Mouse (Mus musculus): ENCODE results near the gene Gm7929. TPM values are rescaled to one million over a fixed set of nuclear protein-coding genes. Genes with fewer than 3 reads are reported as not detected.

Gene Gm7929
- polyA plus RNA-seq (2014; fragmentation: Illumina TruSeq; extraction: RNeasy Lipid Tissue Mini Kit (QIAGEN cat#74804); ENCODE audit: low read depth, low replicate concordance), result 1.7 TPM

GRCm38 (mm10) chr14:41750514-41750913 is at the start of gene Gm7929:
TSS of gene Gm7929 (minus strand) at chr14:41750614.

DNA sequence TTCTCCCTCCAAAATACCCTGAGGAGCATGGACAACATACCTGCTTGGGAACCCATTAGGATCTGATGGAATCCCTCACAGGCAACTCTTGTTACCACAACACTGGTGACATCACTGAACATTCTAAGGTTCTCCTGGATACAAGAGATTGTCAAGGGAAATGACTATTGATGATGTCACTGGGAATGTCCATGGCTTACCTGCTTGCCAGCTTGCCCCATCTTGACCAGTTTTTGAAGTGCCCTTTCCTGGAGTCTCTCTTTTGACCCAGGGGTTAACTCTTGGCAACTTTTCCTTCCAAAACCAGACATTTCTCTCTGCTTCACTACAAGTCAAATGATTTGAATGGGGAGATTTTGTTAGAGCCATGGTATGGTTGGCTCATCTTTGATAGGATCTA is 21.9 kb upstream of the Gm7929 start, which contains the start of gene Gm47189:
Gene Gm47189, minus strand, starts transcription at position 101 of the 400 bp plus-strand sequence.

DNA sequence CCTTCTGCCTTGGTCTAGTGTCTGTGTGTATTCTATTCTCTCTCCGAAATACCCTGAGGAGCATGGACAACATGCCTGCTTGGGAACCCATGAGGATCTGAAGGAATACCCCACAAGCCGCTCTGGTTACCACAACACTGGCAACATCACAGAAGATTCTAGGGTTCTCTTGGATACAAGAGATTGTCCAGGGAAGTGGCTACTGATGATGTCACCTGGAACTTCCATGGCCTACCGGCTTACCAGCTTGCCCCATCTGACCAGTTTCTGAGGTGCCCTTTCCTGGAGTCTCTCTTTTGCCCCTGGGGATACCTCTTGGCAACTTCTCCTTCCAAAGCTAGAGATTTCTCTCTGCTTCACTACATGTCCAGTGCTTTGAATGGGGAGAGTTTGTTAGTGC is 48.6 kb downstream of the Gm7929 start, which contains the start of gene Gm8068:
Gene Gm8068, minus strand, starts transcription at position 101 of the 400 bp plus-strand sequence.

Other genes starting within 250 kb of the Gm7929 start
- 1.1 TPM for gene Gm7970, start 195.0 kb downstream of the Gm7929 start, polyA plus RNA-seq (2014; fragmentation: Illumina TruSeq; extraction: RNeasy Lipid Tissue Mini Kit (QIAGEN cat#74804); ENCODE audit: low read depth, low replicate concordance)
- 22.2 TPM for gene 1700049E17Rik2, start 177.4 kb downstream of the Gm7929 start, polyA plus RNA-seq (2014; fragmentation: Illumina TruSeq; extraction: RNeasy Lipid Tissue Mini Kit (QIAGEN cat#74804); ENCODE audit: low read depth, low replicate concordance)
- gene Gm3072, start 126.0 kb downstream of the Gm7929 start, polyA plus RNA-seq (2014; fragmentation: Illumina TruSeq; extraction: RNeasy Lipid Tissue Mini Kit (QIAGEN cat#74804); ENCODE audit: low read depth, low replicate concordance), result 0.83 TPM
- 158 TPM for gene Gm3676, start 104.1 kb downstream of the Gm7929 start, polyA plus RNA-seq (2014; fragmentation: Illumina TruSeq; extraction: RNeasy Lipid Tissue Mini Kit (QIAGEN cat#74804); ENCODE audit: low read depth, low replicate concordance)
- gene Gm8068, start 48.7 kb downstream of the Gm7929 start, polyA plus RNA-seq (2014; fragmentation: Illumina TruSeq; extraction: RNeasy Lipid Tissue Mini Kit (QIAGEN cat#74804); ENCODE audit: low read depth, low replicate concordance), result 2.9 TPM
- 122 TPM for gene Gm47189, start 21.8 kb upstream of the Gm7929 start, polyA plus RNA-seq (2014; fragmentation: Illumina TruSeq; extraction: RNeasy Lipid Tissue Mini Kit (QIAGEN cat#74804); ENCODE audit: low read depth, low replicate concordance)
- gene Gm7980, start 156.7 kb upstream of the Gm7929 start, polyA plus RNA-seq (2014; fragmentation: Illumina TruSeq; extraction: RNeasy Lipid Tissue Mini Kit (QIAGEN cat#74804); ENCODE audit: low read depth, low replicate concordance), result 0.27 TPM
- gene 1700049E17Rik1, start 174.3 kb upstream of the Gm7929 start, polyA plus RNA-seq (2014; fragmentation: Illumina TruSeq; extraction: RNeasy Lipid Tissue Mini Kit (QIAGEN cat#74804); ENCODE audit: low read depth, low replicate concordance), result not detected
- gene 1700024B05Rik, start 193.4 kb upstream of the Gm7929 start, polyA plus RNA-seq (2014; fragmentation: Illumina TruSeq; extraction: RNeasy Lipid Tissue Mini Kit (QIAGEN cat#74804); ENCODE audit: low read depth, low replicate concordance), result 18.1 TPM
- gene Gm6401, start 217.3 kb upstream of the Gm7929 start, polyA plus RNA-seq (2014; fragmentation: Illumina TruSeq; extraction: RNeasy Lipid Tissue Mini Kit (QIAGEN cat#74804); ENCODE audit: low read depth, low replicate concordance), result 1.7 TPM
- gene Gm3543, start 232.7 kb upstream of the Gm7929 start, polyA plus RNA-seq (2014; fragmentation: Illumina TruSeq; extraction: RNeasy Lipid Tissue Mini Kit (QIAGEN cat#74804); ENCODE audit: low read depth, low replicate concordance), result 85.3 TPM

All from testis, adult 10 weeks (tissue).